Mouse (Mus musculus): ENCODE data around the gene Sh3pxd2a.

- TF ChIP-seq POLR2A (IDR thresholded peaks at IDR 0.05; ENCODE audit: low read depth, low read length) (no peak), CTCF (IDR thresholded peaks at IDR 0.05; ENCODE audit: borderline replicate concordance, insufficient read depth, low read length) (no peak)
These were observed 58.7 kb downstream of the Sh3pxd2a start for GRCm38 (mm10) chr19:47405548-47405947.
